Mouse (Mus musculus) brain, embryonic 18.5 days (tissue): ENCODE measurements around the gene Gigyf1.

Source experiments
- DNase-seq: peaks from one replicate; pipeline ENCODE4 v3.0.0-alpha.2; 2012; ENCODE audit warnings: low read depth, low spot score

Gigyf1 gene

DNA sequence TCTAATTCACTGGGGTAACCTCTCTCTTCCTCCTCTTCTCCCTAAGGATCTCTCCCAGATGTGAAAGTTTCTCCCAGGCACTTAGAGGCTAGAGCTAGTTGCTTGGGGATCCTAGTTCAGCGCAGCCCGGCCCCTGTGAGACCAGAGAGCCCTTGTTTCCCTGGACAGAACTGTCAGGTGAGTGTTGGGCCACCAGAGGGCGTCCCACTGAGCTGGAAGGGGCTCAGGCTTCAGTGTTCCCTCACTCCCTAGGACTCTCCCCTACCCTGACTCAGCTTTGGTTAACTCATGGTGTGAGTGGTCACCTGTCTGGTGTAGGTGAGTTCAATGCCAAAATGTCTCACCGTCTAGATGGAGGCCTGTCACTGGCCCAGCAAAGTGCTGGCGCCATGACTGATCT, at the start of gene Gigyf1:
TSS of gene Gigyf1 (plus strand) at position 113 of the 400 bp plus-strand sequence.
- no peak for DNase-seq

DNA sequence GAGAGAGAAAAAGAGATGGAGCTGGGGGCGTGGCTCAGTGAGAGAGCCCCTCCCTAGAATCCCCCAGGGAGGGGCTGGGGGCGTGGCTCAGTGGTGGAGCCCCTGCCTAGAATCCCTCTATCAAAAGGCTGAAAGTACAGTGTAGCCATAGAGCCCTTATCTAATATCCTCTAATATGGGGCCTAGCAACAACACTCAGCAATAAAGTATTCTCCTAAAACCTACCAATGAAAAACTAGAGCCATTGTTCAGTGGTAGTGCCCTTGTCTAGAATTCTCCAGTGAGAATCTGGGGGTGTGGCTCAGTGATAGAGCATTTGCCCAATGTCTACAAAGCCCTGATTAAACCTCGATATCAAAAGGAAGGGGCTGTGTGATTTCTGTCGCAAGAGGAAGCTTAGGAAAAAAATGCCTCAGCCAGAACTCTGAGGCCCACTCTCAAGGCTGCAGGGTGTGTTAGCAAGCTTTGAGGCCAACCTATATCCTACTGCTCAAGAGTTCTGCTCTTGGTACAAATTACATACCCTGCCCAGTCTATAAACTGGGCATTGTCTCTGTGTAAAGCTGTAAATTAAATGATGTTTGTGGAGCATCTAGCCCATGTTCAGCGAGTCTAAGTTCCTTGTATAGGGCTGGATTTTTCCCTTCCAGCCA, 46.0 kb upstream of the Gigyf1 start:
- DNase-seq, result no peak

DNA sequence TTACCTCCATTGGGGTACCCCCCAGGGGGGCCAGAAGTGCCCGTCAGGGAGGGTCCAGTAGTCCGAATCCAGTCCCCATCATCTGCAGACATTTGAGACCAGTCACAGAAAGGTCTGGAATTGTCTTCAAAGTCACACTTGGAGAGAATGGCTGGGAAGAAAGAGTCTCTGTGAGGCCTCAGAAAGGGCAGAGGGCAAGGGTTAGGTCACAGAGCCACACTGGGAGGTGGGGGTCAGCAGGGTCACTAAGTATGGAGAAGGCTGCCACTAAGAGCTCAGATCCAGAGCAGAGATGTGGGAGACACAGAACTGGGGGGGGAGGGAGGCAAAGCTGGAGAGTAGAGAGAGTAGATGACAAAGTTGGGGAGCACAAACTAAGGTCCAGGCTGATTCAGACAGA, 44.0 kb upstream of the Gigyf1 start:
- DNase-seq, result no peak

DNA sequence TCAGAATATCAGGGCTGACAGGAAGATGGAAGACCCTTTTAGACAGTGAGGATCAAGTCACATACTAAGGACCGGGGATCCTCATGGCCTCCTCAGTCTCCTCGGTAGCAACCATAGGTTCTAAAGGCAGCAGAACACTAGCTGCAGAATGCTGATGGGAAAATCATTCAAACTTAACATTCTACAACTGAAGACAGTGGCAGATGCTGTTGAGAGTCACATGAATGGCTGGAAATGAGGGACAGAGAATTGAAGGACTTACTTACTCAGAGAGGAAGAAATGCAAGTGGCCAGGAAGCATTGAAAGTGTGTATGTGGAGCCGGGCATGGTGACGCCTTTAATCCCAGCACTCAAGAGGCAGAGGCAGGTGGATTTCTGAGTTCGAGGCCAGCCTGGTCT, 41.4 kb upstream of the Gigyf1 start, which contains the start of gene Zan:
TSS of gene Zan (minus strand) at position 101 of the 400 bp plus-strand sequence.
- DNase-seq, result no peak

DNA sequence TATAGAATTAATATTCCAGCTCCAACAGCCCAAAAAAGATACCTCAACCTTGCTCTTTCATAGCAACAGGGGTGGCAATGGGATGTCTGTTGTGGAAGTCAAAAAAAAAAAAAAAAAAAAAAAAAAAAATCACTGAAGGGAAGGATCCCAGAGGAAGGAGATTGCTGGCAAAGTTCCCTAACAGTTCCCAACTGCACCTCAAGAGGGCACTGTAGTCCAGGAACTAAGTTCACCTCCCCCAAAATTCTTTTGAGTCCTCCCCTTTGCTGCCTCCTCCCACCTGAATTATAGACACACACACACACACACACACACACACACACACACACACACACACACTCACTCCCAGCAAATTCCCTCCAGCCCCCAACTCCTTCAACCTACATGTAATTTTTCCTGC, 37.2 kb upstream of the Gigyf1 start:
- peak; percentile 56 for DNase-seq

DNA sequence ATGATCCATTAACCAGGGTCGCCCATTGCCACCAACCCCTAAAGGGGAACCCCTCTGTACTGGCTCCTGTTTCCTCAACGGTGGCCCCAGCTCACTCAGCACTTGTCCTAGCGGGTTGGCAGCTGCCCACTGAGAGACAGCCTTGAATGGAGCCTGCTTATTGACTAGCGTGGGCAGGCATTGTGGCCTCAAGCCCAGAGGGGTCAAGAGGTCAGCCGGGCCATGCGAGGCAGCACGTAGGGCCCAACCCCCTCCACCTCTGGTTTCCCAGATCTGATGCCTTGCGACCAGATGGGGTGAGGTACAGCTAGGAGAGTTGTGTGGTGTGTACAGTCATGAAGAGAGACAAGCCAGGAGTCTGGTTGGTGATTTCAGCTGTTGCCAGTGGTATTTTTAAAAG, 36.5 kb upstream of the Gigyf1 start:
- no peak for DNase-seq

DNA sequence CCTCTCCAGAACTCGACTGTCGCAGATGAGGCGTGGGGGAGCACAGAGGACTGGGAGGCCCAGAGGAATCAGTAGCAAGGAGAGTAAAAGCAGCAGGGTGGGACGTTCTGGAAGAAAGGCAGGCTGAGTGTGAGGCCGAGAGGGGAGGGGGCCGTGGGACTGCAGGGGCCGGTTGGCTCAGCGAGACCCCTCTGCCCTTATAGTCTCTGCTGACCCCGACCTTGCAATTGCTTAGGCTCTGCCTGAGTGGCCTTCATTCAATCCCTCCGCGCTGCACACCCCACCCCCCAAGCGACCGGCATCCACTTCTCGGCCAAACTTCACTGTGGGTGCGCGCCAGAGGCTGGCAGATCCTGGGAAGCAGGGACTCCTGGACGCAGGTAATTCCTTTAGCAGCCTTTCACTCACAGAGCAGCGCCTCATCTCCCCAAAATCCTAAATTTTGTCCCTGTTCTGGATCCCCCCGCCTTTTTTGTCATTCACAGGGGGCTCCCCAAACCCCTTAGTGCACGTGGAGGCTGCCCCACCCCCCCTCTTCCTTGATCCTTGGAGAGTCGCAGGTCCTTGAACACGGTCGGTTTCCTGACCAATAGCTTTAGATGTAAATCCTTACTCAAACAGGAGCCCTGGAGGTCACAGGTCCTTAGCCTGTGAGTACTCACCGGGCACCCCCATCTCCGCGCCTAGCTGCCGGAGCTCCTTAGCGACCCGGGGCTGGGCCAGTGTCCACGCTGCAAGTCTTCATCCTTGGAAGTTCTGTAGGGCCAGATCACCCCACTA, 33.1 kb upstream of the Gigyf1 start:
- no peak for DNase-seq

DNA sequence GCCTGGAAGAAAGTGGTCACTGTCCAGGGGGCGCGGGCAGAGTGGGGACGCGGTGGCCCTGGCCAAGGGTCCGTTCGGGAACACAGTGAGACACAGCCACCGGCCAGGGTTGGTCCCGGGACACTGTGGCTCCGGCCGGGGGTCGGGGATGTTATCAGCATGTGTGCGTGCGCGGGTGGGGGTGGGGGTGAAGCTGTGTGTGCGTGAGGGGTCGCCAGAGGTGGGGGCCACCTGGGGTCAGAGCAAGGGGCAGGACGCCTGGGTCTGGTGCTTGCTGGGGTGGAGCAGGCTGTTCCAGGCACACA, 32.5 kb upstream of the Gigyf1 start:
- DNase-seq, result no peak

DNA sequence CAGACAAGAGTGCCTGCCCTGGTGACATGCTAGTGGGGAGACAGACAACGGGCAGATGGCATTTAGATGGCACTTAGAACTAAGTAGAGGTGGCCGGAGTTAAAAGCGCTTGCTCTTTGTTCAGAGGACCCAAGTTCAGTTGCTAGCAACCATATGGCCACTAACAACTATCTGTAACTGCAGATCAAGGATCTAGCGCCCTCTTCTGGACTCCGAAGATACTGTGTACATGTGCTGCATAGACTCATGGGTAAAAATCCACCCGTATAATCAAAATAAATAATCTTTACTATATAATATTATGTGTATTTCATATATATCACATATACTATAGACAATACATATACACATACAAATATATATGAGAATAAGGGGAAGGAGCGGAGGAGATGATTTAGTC, 30.7 kb upstream of the Gigyf1 start:
- no peak for DNase-seq

DNA sequence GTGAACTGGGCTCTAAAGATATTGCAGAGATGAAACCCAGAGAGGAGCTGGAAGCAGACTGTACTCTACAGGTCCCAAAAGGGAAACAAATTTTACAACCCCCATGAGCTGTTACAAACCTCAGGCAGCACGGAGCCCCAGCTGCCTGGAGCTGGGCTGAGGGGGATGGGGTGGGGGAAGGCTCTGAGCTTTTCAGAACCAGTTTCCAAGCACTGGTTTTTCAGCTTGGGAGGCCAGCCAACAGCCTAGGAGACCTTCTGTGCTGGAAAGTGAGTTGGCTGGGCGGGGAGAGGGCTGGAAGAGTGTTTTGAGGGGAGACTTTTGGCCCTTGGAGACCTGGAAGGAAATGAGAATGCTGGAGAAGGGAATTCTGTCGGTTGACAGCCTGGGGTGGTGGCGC, 26.8 kb upstream of the Gigyf1 start:
- DNase-seq, result no peak

DNA sequence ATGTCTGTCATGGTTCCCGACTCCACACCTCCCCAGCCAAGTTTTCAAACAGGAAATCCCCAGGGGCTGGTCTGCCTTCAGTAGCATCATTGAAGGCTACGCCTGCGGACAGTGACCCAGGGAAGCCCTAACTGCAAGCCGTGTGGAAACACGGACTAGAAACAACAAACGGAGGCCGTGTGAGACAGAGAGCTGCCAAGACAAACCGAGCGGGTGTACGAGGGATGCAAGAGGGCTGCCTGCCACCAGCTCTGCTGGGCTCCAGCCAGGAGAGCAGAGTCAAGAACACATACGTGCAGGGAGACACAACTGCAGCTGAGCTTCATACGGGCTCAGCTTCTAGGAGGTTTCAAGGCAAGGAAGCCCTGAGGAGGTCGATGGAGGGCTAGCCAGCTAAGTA, 24.5 kb upstream of the Gigyf1 start:
- no peak for DNase-seq

DNA sequence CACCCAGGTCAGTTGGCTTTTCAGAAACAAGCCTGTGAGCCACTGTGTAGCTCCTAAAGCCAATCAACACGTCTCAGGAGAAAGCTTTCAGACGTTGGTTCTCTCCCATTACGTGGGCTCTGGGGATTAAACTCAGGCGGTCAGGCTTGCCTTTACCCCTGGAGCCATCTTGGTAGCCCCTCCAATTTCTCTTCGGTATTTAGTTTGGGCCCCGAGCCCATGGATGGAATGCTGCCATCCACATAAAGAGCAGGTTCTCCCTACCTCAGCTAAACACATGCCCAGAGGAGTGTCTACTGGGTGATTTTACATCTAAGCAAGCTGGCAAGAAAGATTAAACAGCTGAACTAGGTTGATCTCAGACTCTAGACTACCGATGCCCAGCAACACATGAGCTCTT, 18.2 kb upstream of the Gigyf1 start:
- DNase-seq, result no peak

DNA sequence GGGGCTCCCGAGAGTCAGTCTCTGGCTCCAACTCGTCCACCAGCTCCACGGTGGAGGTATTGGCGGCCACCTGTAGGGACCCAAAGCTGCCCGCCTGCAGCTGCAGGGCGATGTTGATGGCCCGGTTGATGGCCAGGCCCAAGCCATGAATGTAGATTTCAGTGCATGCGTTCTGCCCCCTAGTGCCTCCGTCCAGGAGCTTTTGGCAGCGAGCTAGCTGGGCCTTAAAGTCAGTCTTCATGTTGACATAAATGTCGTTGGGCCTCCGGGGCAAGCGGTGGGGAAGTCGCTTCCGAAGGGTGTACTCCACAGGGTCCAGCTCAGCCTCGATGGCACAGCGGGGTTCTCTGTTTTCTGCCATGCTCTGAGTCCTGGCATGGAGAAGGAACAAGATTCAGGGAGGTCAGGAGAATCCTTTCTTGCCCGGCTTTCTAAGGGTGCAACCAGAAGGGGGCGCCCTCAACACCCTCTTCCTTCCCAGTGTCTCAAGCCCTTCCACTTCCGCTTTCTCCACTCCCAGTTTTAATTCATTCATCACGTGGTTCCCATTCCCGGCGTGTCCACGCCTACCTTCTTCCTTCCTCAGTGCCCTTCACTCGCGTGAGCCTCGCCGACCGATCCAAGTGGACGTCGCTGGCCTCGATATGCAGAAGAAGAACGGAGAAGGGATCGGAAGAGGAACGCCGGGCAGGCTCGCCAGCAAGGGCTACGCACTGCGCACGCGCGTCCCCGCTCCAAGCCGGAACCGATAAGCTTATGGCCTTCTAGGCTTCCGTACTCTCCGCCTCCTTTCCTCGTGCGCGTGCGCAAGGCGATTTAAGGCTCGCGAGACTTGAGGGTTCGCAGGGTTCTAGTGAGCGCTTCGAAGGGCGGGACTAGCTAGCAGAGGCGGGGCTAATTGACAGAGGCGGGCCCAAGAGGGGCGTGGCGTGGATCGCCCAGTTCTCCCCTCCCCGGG, 16.4 kb upstream of the Gigyf1 start, which contains the start of gene Pop7:
TSS of gene Pop7 (minus strand) at position 810 of the 958 bp plus-strand sequence.
- DNase-seq, result peak; percentile 99

DNA sequence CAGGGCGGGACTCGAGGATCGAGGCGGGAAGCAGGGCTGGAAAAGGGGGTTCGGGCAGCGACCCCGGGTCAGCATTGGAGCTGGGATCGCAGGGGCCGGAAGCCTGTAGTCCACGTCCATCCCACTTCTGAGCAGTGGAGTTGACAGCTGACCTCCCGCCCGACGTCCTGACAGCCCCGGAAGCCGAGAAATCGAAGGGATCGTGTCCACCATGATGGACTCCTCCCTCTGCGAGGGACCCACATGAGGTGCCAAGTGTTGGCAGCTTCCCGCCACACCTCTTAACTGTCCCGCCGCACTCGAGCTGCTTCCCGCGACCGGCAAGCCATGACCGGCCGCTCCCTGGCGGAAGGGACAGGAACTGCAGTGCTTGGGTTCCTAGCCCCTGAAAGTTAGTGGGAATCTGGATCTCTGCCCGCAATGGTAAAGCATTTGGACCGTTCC, 15.7 kb upstream of the Gigyf1 start:
- peak; percentile 47 for DNase-seq

DNA sequence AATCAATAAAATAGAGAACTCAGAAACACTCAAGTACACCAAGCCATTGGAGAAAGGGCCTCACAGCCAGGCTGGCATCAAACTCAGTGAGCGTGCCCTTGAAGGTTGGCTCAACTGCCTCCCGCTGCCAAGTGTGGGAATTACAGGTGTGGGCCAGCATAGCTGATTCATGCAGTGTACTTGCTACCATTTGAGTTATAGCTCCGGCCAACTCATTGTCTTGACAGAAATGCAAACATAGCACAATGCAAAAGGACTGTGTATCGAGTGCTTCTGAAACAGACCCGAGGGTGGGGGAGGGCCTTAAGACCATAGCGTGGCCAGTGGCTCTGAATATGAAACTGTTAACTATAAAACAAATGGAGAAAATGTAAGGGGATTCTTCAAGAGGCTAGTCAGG, 14.3 kb upstream of the Gigyf1 start:
- DNase-seq, result no peak

DNA sequence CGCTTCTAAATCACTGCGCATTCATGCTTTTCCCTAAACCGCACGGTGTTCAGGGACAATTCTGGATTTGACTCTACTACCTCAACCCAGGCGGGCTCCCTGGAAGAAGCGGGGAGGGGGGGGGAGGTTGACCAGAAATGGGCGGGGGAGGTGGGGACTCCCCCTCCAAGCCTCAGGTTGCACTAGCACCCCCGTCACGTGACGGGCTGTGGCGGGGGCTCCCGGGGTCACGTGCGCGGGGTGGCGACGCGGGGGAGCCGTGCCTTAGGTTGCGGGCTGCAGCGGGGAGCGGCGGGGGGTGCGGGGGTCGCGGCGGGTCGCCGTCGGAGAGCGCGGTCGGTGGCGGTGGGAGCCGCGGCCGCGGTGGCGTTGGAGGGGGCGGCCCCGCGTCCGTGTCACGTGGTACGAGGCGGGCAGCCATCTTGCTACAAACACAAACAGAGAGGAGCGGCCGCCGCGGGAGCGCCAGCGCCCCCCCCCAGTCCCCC, 8.3 kb upstream of the Gigyf1 start:
- no peak for DNase-seq

DNA sequence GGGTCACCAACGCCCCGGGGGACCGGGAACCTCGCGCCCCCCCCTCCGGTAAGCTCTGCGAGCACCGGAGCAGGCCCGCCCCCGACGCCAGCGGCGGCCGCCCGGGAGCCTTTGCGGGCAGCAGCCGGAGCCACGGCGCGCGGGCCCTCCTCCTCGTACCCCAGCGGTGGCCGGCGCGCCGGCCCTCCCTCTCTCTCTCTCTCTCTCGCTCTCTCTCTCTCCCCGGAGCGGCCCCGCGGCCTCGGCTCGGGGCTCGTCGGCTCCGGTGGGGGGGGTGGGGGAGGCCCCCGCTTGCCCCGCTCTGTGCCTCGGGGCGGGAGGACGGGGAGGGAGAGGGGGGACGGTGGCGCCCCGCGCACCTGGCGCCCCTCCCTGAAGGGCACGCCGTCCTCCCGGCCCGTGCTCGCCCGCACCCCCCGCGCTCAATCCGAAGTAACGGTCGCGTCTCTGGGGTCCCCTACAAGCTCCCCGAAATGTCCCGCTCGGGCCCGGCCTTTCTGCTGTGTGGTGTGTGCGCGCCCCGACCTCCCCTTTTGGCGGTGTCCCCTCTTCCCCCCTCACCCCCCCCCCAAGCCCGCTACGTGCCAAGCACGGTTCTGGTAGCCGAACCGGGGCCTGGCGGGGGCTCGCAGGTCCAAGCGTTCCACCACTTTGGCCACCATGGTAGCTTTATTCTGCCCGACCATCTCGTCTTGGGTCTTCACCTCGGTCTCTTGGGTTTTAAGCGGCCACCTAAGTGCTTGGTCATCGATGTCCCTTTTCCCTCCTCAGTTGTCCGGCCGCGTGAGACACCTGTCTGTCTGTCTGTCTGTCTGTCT, 7.6 kb upstream of the Gigyf1 start:
- DNase-seq, result no peak

DNA sequence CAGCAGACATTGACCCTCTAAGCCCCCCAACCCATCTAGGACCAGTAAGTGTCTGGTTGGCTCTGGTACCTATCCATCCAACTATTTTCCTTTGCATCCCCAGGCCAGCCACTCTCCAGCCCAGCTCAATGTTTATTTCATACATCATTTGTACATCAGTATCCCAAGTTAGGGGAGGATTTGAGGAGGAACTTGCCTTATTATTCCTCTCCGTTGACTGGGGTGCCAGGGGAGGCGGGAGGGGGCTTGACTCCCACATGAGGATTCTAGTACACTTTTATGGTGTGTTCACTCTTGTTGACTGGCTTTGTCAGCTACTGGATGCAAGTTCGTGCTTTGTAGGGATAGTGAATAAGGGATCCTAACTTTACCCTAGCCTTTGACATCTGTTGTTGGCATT, 6.6 kb upstream of the Gigyf1 start:
- DNase-seq, result no peak

DNA sequence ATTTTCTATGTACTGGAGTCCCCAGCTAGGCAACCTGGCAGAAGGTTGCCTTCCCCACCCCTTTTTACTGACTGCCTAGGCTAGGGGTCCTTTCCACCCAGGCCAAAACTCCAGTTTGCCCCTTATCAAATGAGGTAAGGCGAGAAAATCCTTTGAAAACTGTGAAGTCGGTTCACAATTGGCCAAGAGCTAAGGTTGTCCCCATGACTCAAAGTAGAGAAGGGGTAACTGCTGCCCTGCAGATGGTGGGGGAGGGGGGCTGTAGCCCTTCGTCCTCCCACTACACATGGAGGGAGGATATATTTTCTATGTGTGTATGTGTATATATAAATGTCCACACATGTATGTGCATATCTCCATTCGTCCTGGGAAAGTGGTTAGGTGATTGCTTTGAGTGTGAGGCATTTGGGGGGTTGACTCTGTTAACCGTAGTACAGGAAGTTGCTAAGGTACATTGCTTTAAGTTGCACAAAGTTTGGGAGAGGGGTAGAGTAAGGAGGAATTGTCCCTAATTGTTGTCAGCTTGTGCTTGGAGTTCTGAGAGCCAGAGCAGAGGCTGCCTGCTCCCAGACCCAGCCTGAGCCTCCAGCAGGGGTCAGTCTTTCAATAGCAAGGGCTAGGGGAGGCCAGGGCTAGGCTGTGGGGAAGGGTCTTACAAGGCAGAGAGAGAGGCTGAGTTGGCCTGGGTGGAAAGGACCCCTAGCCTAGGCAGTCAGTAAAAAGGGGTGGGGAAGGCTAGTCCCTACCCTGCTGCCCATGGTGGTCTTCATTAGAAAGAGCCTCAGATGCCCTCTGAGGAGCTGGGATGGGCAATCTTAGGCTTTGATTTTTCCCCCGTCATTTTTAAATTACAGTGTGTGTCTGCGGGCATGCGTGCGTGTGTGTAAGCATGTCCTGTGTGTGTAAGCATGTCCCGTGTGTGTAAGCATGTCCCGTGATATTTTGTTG, 5.2 kb upstream of the Gigyf1 start:
- DNase-seq, result no peak
